Mouse (Mus musculus) left cerebral cortex, postnatal 14 days (tissue): Measurements from ENCODE around the gene Ager. TPM values are rescaled to one million over a fixed set of nuclear protein-coding genes. Genes with fewer than 3 reads are reported as not detected.

ENCODE experiments used
- DNase-seq, 2 experiments: peaks; one replicate each; pipeline ENCODE4 v3.0.0; 2021 to 2022; ENCODE audit warnings: low spot score in 2 of 2, mixed read lengths in 1 of 2
- intact Hi-C: fragments of 180-260 bp; cut with DNase I; formaldehyde crosslinking; loops from one replicate; pipeline ENCODE4 v1.15.1; 2025
- total RNA-seq, 2 experiments: library from RNA; stranded (reverse); gene quantifications; 2 replicates each; pipeline ENCODE4 v1.2.3; 2021

The Ager gene
- total RNA-seq, 2 experiments from 2014 or later: 0.87 to 1.2 TPM

- DNase-seq: no peak
- intact Hi-C loops: no loop called here
Measured at GRCm38 (mm10) chr17:34583397-34583796, 14.3 kb upstream of the Ager start.

GRCm38 (mm10) chr17:34583819-34584218, 13.8 kb upstream of the Ager start:
- intact Hi-C loops: no loop called here
- no peak for DNase-seq

GRCm38 (mm10) chr17:34585121-34585520, 12.5 kb upstream of the Ager start:
- intact Hi-C loops: no loop called here
- DNase-seq: peak in 1 of 2 experiments; percentile 62

GRCm38 (mm10) chr17:34585877-34586771, 11.5 kb upstream of the Ager start:
- intact Hi-C loops: no loop called here
- DNase-seq: no peak

GRCm38 (mm10) chr17:34586796-34587422, 10.8 kb upstream of the Ager start:
- intact Hi-C loops: no loop called here
- peak; percentile 88 to 92 for DNase-seq

- peak; percentile 98 to 99 for DNase-seq
- intact Hi-C loops: no loop called here
Measured at GRCm38 (mm10) chr17:34587423-34587811, 10.2 kb upstream of the Ager start.

- intact Hi-C loops: no loop called here
- DNase-seq: no peak
Measured at GRCm38 (mm10) chr17:34587814-34588213, 9.8 kb upstream of the Ager start.

- intact Hi-C loops: no loop called here
- DNase-seq: no peak
Measured at GRCm38 (mm10) chr17:34588767-34589166, 8.9 kb upstream of the Ager start.

GRCm38 (mm10) chr17:34589206-34589605, 8.5 kb upstream of the Ager start:
- DNase-seq: no peak
- intact Hi-C loops: no loop called here

GRCm38 (mm10) chr17:34589681-34590101, 8.0 kb upstream of the Ager start, which contains the start of gene Gpsm3:
Gene Gpsm3 (plus strand): TSS chr17:34589806.
- intact Hi-C loops: loop anchor here (5.0 kb wide), 1 partner anchor 467 kb away; the partner anchor contains the start of gene Brd2
- no peak for DNase-seq

- intact Hi-C loops: loop anchor here (5.0 kb wide), 1 partner anchor 468 kb away; the partner anchor contains the start of gene Brd2
- no peak for DNase-seq
Measured at GRCm38 (mm10) chr17:34590154-34590987, 7.3 kb upstream of the Ager start.

- DNase-seq: no peak
- intact Hi-C loops: loop anchor here (5.0 kb wide), 1 partner anchor 469 kb away; the partner anchor contains the start of gene Brd2
Measured at GRCm38 (mm10) chr17:34591029-34591993, 6.4 kb upstream of the Ager start, which contains the start of gene Pbx2. Gene Pbx2 (plus strand): TSS chr17:34591266.

- intact Hi-C loops: loop anchor here (1.0 to 5.0 kb wide), 2 partner anchors 10 to 470 kb away; partner anchors contain the start of gene Brd2
- DNase-seq: peak; percentile 78 to 87
Measured at GRCm38 (mm10) chr17:34591994-34592375, 5.7 kb upstream of the Ager start.

GRCm38 (mm10) chr17:34592581-34593549, 4.8 kb upstream of the Ager start:
- no peak for DNase-seq
- intact Hi-C loops: loop anchor here (1.0 to 5.0 kb wide), 2 partner anchors 9 to 471 kb away; partner anchors contain the start of gene Brd2

GRCm38 (mm10) chr17:34593752-34594525, 3.7 kb upstream of the Ager start:
- DNase-seq: no peak
- intact Hi-C loops: loop anchor here (5.0 kb wide), 1 partner anchor 472 kb away; the partner anchor contains the start of gene Brd2

GRCm38 (mm10) chr17:34596098-34596497, 1.6 kb upstream of the Ager start:
- intact Hi-C loops: no loop called here
- DNase-seq: no peak
